Mouse (Mus musculus) testis, postnatal 14 days (tissue): ENCODE data around the gene Zscan2.

Source experiments
- DNase-seq: peaks from one replicate; pipeline ENCODE4 v3.0.0; 2021; ENCODE audit warnings: low spot score

Gene Zscan2

GRCm38 (mm10) chr7:80843910-80844640 is 16.6 kb upstream of the Zscan2 start:
- no peak for DNase-seq

GRCm38 (mm10) chr7:80844691-80845090 is 16.0 kb upstream of the Zscan2 start:
- no peak for DNase-seq

GRCm38 (mm10) chr7:80845621-80846279 is 15.0 kb upstream of the Zscan2 start:
- no peak for DNase-seq

- no peak for DNase-seq
Observed at GRCm38 (mm10) chr7:80846280-80846678, 14.4 kb upstream of the Zscan2 start.

- no peak for DNase-seq
Observed at GRCm38 (mm10) chr7:80846709-80847108, 14.0 kb upstream of the Zscan2 start.

- DNase-seq = no peak
Observed at GRCm38 (mm10) chr7:80849267-80849666, 11.5 kb upstream of the Zscan2 start.

GRCm38 (mm10) chr7:80849710-80850109 is 11.0 kb upstream of the Zscan2 start:
- no peak for DNase-seq

GRCm38 (mm10) chr7:80850520-80850919 is 10.2 kb upstream of the Zscan2 start:
- DNase-seq = no peak

GRCm38 (mm10) chr7:80853218-80853617 is 7.5 kb upstream of the Zscan2 start:
- no peak for DNase-seq

GRCm38 (mm10) chr7:80855316-80855715 is 5.4 kb upstream of the Zscan2 start:
- no peak for DNase-seq

- DNase-seq = peak; percentile 59
Observed at GRCm38 (mm10) chr7:80857181-80857580, 3.5 kb upstream of the Zscan2 start.

- DNase-seq = peak; percentile 47
Observed at GRCm38 (mm10) chr7:80860227-80860626, 493 bp upstream of the Zscan2 start.

GRCm38 (mm10) chr7:80862475-80862874 is 1.8 kb downstream of the Zscan2 start:
- DNase-seq = no peak

- no peak for DNase-seq
Observed at GRCm38 (mm10) chr7:80863520-80863919, 2.8 kb downstream of the Zscan2 start.

GRCm38 (mm10) chr7:80864151-80864550 is 3.4 kb downstream of the Zscan2 start:
- no peak for DNase-seq

GRCm38 (mm10) chr7:80864831-80865230 is 4.1 kb downstream of the Zscan2 start:
- no peak for DNase-seq

- no peak for DNase-seq
Observed at GRCm38 (mm10) chr7:80865521-80865920, 4.8 kb downstream of the Zscan2 start.

- DNase-seq = no peak
Observed at GRCm38 (mm10) chr7:80866514-80867147, 5.9 kb downstream of the Zscan2 start.

- no peak for DNase-seq
Observed at GRCm38 (mm10) chr7:80868686-80869085, 8.0 kb downstream of the Zscan2 start.

- no peak for DNase-seq
Observed at GRCm38 (mm10) chr7:80873038-80873437, 12.3 kb downstream of the Zscan2 start.

- no peak for DNase-seq
Observed at GRCm38 (mm10) chr7:80873631-80874030, 12.9 kb downstream of the Zscan2 start.

GRCm38 (mm10) chr7:80875727-80876126 is 15.0 kb downstream of the Zscan2 start:
- no peak for DNase-seq

GRCm38 (mm10) chr7:80882830-80883505 is 22.2 kb downstream of the Zscan2 start:
- DNase-seq = peak; percentile 56
